Mouse (Mus musculus) 3T3-L1 (cell line): Measurements from ENCODE around the gene Zfp746.

ENCODE experiments used
- DNase-seq: peaks from one replicate; pipeline ENCODE4 v3.0.0-alpha.2; 2015; ENCODE audit warnings: low read depth, low spot score

The Zfp746 gene

DNA sequence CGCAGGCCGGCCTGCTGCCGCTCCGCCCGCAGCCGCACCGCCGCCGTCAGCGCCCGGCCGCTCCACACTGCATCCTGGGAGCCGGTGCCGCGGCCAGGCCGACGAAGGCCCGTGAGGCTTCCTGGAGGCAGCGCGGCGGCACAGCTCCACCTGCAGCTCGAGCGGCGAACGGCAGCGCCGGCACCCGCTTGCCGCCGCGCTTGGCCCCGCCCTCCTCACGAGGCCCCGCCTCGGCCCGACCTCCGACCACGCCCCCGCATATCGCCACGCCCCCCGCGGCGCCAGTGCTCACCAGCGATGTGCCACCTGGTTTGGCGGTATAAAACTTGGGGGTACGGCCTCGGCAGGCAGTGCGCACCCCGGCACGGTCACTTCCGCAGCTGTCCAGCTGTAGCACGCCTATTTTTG lies at the start of gene Zfp746:
Gene Zfp746, minus strand, starts transcription at position 123 of the 408 bp plus-strand sequence.
- peak; percentile 85 for DNase-seq

DNA sequence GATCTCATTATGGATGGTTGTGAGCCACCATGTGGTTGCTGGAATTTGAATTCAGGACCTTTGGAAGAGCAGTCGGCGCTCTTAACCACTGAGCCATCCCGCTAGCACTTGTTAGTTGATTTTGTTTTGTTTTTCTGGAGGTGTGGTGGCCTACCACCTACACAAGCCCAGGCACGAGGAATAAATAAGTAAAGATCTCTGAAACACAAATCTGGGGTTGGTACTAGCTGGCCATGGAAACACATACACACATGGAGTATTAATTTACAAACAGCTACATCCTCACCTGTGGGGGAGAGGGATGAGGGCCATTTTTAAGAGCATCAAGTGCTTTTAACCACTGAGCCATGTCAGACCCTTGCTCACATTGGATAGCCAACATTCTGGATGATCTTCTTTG lies 34.7 kb upstream of the Zfp746 start:
- peak; percentile 59 for DNase-seq

DNA sequence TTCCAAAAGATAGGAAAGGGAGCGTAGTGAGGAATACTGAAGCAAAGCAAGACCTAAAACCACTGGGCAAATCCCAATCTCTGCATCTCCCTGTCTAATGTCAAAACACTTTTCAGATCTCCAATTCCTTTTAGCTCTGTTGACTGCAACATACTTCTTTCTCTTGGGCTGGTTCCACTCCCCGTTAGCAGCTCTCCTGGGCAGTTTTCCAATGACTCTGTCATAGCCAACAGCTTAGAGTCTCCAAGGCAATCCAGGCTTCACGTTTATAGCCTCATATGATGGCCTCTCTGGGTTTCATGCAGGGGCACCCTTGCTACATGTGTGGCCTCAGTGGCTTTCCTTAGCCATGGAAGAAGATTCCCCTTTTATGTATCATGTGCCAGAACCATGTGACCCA lies 29.6 kb upstream of the Zfp746 start:
- DNase-seq: peak; percentile 48

DNA sequence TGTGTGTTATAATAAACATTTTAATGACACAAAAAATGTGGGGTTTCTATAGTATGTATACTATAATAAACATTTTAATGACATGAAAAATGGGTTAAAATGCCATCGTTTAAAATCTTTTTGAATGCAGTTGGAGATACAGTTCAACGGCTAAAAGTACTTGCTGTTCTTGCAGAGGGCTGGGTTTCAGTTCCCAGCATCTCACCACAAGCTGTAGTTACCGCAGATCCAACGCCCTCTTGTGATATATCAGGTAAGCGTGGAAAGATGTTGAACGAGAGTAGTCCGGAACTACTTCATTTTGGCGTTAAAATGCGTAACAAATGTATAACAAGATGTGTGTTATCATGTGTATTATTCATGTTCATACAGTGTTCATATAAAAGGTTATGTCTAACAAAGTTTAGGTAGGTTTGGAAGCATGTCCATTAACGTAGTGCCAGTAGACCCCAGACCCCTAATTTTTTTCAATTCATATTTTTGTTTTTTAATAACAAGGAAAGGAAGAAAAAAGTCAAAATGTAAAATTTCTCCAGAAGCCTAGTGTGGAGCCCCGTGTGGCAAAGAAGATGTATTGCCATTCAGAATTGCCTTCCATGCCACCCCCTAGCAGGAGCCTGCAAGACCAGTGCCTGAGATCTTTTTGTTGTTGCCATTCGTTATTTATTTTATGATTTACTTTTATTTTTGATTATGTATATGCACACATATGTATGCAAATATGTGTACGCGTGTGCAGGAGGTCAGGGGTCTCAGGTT lies 743 bp upstream of the Zfp746 start:
- DNase-seq: peak; percentile 33

DNA sequence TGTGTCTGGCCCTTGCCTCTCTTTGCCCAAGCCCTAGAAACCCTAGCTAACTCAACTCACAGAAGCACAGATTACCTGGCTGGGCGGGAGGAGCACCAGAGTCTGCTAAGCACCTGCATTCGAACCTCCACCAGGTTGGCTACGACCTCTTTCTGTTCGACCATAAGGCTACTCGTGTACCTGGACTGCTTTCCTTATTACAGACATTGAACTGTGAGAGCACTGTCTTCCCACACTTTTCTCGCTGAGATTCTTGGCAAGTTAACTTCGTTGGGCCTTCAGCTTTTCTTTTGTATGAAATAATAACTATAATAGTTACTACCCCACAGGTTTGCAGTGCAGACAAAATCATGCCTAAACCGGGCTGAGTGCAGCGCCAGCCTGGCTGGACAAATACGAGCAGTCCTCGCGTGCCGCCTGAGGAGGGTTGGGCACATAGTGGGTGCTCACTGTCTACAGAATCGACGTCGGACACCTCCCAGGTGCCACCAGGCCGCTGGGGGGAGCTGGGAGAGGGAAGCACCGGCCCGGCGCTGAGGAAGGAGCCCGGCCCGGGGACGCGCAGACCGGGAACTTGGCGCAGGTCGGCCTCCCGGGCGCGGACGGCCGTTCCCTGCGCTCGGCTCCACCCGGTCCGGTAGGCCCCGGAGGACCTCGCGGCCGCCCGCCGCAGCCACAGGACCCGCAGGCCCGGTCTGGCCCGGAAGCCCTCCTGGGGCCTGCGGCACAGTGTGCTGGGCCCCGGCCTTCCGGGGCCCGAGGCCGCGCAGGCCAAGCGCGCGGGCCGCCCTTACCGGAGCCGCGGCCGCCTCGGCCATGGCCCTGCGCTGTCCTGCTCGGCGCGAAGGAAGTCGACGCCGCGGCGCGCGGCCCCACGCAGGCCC lies 630 bp downstream of the Zfp746 start:
- peak; percentile 56 for DNase-seq

DNA sequence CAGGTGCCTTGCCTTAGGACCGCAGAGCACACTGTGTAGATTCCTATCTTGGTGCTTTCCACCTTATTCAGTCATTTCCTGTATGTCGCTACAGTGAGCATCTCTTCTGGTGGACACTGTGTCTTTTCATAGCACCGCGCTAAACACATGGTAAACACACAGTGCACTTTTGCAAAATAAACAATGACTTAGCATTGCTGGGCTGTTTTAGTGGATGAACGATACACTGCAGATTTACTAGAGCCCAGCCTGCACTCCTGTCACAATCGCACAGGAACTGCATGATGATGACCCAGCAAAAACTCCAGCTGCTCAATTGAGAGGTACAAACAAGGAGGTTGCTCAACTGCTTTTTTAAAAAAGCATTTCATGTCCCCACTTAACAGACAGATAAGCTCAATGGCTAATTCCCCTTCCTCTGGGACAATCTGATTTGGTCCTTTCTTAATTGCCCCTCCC lies 2.6 kb downstream of the Zfp746 start:
- no peak for DNase-seq

DNA sequence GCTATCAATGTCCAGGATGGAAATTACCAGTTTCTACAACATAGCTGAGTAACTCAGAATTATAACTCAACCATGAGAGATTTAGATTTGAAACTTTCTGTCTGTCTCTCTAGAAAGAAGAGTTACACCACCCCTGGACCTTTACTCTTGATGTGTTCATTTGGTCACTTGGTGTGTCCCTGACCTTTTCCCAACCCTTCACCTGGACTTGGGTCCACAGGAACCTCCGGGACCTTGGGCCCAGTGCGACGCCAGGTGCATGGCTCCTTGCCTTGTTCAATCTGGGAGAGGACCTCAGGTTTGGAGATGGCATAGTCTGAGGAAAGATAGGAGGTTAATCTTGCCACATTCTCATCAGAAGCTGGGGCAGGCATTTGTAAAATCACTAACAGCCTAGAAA lies 4.4 kb downstream of the Zfp746 start:
- DNase-seq: no peak

DNA sequence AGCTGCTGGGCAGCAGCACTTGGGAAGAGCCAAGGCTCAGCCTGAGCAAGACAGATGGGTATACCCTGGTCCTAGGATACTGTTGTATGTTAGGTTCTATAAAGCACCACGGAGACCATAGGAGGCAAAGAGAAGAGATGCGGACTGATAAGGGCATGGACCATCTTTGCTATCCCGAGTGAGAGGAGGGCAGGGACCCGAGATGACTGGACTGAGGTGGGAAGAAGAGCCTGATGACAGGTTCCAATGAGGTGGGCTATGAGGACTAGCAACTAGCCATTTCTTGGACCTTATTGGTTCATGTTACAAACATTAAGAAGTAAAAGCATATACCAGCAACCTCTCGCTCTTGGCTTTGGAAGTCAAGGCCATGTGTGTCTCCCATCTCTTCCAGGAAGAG lies 5.4 kb downstream of the Zfp746 start:
- no peak for DNase-seq

DNA sequence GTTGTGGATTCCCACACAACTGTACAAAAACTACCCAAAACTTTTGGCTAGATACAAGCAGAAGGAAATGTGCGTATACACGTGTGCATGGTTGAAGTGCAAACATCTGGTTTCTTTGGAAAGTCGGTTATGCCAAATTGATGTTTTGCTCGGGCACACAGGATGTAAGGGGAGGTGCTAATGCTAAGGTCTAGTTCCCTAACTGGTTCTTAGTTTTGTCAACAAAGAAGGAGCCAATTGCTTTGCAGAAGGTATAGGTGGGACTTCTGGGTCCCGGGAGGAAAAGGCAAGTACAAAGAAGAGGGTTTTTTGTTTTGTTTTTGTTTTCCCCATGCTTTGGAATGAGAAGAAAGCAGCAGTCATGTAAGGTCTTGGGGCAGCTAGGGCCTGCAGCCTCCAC lies 13.1 kb downstream of the Zfp746 start:
- DNase-seq: no peak

DNA sequence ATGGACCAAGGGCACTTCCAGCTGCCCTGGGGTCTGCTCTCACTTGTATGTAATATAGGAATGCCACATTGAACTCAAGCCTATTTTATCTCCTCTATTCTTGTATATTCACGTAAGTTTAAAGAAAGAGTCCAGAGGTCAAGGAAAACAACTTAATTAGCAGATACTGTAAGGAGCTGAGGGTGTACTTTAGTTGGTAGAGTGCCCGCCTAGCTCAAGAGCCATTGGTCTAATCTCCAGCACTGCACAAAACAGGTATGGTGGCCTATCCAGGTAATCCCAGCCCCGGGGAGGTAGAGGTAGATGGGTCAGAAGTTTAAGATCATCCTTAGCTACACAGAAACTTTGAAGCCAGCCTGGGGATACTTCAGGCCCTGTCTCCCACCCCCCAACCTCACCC lies 18.9 kb downstream of the Zfp746 start:
- no peak for DNase-seq

DNA sequence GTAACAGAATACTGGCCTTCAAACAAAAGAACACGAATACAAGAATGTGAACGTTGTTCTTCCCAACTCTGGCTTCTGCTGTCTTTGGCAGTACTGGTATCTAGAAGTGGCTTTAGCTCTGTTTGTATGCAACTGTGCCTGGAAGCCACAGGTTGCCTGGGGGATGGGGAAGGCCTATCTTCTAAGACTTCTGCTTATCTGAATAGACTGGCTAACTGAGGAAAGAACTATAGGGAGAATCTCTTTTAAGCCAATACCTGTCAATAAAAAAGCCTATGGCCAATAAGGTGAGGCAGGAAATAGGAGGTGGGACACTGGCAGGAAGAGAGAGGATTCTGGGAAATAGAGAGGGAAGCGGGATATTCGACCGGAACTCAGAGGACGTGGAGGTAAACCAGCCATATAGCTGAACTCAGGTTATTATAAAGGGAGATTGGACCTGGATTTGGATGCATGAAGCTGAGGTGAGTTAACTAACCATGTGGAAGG lies 20.8 kb downstream of the Zfp746 start:
- DNase-seq: no peak

DNA sequence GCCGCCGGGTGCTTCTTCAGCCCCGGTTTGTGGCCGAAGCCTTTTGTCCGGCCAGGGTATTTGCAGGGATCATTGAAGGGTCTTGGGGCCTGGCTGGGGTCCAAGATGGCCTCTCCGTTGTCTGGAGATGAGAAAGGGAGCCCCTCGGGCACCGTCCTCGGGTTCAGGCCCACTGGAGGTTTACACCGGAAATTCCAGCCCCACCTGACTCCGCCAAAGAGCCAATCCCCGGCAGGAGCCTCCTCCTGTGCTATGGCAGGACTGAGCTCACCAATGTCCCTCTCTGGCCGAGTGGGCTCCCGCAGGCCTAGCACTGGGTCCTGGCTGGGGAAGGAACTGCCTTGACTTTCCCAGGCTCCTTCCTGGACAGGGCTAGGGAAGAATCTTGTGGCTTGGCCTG lies 21.9 kb downstream of the Zfp746 start:
- no peak for DNase-seq

DNA sequence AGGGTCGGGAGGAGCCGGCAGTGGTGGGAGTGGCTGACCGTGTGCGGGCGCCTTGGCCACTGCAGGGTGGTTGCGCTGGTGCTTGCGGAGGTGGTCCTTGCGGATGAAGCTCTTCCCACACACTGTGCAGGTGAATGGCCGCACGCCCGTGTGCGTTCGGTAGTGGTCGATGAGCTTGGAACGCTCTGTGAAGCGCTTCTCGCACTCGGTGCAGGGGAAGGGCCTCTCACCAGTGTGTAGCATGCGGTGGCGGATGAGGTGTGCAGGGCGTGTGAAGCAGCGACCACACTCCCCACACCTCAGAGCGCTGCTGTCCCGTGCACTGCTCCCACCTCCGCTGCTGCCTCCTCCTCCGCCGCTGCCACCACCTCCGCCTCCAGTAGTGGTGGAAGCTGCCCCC lies 22.5 kb downstream of the Zfp746 start:
- DNase-seq: no peak

DNA sequence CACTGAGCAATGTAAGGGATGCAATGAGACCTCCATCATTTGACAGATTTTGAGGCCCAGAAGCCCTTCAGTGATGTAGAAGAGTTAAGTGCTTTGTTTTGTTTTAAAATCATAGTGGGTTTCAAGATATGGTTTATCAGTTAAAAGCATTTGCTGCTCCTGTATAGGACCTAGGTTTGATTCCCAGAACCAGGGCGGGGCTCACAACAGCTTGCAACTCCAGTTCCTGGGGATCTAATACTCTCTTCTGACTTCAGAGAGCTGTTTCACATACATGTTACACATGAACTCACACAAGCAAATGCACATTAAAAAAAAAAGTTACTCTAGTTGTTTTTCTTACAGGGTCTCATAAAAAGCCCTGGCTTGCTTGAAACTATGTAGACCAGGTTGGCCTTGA lies 25.5 kb downstream of the Zfp746 start:
- DNase-seq: no peak

DNA sequence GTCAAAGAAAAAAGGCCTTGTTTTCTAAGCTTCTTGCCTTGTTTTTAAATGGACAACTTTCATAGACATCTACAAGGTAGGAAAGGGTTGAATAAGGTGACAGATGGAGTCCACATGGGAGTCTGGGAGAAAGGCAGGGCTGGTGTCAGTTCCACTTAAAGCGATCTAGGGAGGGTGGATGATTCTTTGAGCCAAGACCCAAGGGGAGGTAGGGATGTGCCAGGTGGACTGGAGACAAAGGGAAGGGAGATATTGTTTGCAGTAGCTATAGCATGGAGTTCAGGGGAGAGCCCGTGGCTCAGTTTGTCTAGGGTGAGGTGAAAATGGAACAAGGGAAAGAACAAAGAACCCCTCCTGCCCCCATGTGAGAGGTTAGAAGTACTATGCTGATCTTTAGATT lies 26.0 kb downstream of the Zfp746 start:
- DNase-seq: no peak

DNA sequence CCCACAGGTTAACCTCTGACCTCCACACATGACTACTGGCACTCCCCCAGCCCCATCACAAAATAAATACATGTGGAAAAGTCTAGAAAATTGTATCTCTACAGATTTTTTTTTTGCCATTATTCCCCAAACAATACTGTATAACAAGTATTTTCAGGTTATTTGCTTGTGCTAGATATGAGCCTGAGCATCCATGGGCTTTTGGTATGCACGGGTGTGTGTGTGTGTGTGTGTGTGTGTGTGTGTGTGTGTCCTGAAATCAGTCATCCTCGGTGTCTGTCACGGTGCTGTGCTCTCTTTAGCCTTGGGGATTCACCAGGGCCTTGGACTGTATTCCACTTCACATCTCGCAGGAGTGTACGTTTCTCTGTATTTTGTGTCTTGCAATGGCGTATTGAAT lies 34.3 kb downstream of the Zfp746 start:
- DNase-seq: no peak

DNA sequence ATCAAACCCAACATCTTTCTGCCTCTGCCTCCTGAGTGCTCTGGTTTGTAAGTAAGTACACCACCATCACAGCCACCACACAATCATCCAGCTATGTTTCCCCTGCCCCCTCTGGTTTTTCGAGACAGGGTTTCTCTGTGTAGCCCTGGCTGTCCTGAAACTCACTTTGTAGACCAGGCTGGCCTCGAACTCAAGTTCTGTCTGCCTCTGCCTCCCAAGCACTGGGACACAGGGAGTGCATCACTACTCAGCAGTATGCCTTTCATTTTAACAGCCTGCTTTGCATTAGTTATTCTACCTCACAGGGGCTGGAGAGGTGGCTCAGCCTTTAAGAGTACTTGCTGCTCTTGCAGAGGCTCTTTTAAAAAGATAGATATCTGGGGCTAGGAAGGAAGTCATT lies 34.7 kb downstream of the Zfp746 start:
- DNase-seq: no peak

DNA sequence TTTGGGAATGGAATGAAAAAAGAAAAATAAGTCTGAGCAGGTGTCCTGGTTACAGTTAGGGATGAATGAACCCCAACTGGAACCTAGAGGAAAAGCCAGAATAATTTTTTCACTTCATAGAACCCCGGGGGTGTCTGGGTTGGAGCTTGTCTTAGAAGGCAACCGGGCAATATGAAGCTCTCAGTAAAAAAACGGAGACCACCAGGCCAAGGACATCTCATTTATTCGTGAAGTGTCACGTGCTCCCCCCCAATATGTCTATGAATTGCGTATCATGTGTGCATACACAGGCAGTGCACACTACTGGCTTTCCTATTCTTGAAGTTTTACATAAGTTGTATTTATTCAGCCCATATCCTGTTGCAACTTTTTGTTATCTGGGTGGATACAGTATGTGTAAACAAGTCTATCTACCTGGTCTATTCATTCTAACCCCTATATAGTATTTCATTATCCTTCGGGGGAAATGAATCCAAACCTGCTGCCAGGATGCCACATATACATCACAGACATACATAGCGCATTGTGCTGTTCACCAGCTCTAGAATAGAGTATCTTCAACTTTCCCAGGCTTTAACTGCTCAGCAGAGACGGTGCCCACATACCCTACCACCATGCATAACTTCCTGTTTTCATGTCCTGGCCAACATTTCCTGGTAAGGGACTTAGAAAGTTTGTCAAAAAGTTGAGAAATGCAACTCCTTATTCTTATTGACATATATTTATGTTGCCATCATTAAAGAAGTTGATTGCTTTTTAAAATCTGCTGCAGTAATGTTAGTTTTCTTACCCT lies 36.9 kb downstream of the Zfp746 start:
- DNase-seq: no peak

DNA sequence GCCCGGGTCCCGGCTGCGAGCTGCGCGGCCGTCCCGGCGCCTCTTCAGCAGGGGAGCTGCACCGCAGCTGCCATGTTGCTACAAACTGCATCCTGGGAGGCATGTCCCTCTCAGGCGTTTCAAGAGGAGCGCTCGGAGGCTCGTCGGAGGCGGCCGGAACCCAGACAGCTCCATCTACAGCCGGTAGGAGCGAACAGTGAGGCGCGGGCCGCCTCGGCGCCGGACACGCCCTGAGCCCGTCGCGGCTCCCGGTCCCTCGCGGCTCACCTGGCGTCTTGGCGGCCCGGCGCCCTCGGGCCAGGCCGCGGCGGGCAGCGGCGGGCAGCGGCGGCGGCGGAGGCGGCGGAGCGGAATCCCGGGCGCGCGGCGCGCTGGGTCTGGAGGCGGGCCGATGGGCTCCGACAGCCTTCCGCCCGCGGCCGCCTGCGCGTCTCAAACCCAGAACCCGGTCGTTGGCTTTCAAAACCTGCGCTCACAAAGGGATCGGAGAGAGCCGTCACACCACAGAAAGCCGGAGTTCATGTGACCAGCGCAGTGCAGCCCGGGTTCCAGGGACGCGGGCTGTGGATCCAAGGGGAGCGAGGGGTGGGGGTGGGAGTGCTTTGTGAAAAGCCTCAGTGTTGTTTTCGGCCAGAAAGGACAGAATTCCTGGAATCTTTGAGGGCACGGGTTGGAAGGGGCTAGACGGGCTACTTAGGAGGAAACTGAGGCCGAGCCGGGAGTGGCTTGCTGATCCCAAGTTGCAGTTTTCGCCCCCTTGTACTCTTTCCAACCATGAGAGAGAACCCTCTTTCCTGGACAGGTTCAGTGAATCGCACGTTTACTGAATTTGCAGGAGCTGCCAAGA lies 37.7 kb downstream of the Zfp746 start, which contains the start of gene Zfp777:
Gene Zfp777, minus strand, starts transcription at position 486 of the 847 bp plus-strand sequence.
- DNase-seq: peak; percentile 86

DNA sequence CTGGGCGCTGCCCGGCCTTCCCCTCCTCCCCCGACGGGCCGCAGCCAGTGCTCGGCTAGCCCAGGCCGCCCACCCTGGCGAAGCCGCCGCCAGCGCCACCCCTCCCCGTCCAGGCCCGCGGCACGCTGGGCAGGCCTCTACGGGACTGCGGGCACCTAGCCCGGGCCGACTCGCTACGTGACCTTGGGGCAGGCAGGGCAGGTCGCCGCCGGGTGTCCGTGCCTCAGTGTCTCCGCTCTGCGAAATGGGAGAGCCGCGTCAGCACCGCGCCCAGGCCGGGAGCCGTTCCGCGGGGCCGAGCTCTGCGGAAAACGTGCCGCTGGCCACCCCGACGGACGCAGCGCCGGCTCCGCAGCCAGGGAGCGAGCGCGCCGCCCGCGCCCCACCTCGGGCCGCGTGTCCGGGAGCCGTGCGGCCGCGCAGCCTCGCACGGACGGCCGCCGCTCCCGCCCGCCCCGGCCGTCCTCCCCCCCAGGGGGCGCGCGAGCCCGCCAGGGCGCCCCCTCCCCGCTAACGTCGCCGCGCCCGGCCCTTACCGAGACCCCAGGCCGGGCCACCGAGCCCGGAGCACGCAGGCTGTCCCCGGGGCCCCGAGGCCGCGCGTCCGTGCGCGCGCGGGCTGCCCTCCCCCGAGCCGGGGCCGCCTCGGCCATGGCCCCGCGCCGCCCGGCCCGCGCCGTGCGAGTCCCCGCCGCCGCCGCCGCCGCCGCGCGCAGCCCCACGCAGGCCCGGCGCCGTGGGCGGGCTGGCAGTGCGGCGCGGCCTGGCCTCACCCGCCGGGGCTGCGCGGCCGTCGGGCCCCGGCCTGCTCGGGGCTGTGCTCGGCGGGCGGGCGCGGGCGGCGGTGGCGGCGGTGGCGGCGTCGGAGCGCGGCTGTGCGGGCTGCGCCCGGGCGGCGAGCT lies 38.7 kb downstream of the Zfp746 start:
- DNase-seq: peak; percentile 25
